Mouse (Mus musculus): ENCODE data around the gene Wdr73.

Gene Wdr73

GRCm38 (mm10) chr7:80894815-80895519 lies 6.1 kb downstream of the Wdr73 start:
- DNase-seq (ENCODE audit: low spot score) = no peak

DNA sequence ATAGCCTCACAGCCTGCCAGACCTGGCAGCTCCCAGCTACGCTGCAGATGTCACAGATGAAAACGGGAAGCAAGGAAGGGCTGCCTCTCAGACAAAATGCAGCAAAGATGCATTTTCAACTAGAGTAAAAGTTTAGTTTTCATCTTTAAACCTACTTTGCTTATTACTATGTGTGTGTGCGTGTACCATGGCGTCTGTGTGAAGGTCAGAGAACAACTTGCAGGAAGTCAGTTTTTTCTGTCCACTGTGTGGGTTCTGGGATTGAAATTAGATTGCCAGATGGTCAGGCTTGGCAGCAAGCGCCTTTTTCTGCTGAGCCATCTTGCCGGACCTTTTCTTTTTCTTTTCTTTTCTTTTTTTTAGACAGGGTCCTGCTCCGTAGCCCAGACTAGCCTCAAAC lies 6.9 kb downstream of the Wdr73 start:
- DNase-seq (ENCODE audit: low spot score) = no peak

DNA sequence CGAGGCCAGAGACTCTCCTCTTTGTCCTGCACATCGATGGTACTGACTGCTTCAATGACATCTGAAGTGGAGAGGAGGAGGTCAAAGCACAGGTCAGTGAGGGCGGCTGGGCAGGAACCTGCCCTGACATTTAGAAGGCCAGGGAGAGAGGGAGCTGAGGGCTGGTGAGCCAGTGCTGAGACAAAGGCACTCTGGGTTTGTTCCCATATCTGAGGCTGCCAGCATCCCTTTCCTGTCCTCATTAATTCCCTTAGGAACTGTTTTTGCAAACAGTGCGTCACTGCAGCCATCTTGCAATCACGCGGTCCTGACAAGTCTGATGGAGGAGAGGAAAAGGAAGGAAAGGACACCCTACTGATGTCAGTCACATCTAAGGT lies 7.3 kb downstream of the Wdr73 start:
- no peak for DNase-seq (ENCODE audit: low spot score)

DNA sequence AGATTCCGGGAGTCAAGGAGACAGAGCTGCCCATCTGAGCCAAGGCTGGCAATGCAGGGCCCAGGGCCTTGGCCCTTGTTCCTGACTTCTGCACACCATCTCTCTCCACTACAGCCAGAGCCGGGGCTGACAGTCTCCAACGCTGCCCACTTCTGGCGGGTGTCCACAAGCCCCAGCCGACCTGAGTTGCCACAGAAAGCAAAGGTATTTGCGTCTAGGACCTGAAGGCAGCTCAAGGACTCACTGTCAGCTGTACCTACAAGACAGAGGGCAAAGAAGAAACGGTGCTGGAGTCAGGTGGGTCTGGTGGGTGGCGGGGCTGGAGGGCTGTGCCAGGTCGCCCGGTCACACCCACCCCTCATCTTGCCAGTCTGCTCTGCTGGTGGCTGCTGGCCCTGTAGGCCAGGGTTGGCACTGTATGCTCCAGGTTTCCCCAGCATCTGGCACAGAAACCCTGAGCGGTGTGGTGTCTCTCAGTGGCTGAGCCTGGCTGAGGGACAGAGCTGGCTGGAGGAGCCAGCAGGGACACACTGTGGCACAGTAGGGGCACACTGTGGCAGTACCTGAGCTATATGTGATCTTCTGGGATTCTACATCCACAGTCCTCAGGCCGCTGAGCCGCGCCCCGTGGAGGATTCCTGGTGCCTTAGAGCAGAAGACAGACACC lies 7.8 kb downstream of the Wdr73 start:
- DNase-seq (ENCODE audit: low spot score) = no peak

GRCm38 (mm10) chr7:80889841-80890241 lies 11.2 kb downstream of the Wdr73 start:
- no peak for DNase-seq (ENCODE audit: low spot score)

DNA sequence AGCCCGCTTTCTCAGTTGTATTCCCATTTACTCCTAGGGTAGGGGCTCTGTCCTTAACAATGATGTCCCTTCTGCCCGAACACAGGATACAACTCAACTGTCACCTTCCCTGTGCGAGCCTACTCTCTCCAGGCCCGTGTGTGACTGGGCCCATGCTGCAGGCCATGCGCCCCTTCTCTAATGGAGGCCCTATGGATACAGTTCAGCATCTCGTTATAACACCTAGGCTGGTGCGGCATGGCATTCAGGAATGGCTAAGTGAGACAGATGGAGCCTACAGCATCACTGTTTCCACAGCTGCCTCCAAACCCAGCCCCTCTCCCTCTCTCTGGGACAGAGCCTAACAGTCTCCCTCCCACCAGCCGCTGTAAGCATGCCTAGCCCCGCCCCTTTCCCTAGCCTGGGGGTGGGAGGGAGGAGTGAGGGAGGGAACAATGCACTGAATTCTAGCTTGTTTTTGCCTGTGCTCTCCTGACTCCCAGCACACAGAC lies 12.0 kb downstream of the Wdr73 start:
- peak; percentile 31 for DNase-seq (ENCODE audit: low spot score)

- no peak for DNase-seq (ENCODE audit: low spot score)
Measured at GRCm38 (mm10) chr7:80888595-80888994, 12.5 kb downstream of the Wdr73 start.

- no peak for DNase-seq (ENCODE audit: low spot score)
Measured at GRCm38 (mm10) chr7:80885666-80886065, 15.4 kb downstream of the Wdr73 start.

DNA sequence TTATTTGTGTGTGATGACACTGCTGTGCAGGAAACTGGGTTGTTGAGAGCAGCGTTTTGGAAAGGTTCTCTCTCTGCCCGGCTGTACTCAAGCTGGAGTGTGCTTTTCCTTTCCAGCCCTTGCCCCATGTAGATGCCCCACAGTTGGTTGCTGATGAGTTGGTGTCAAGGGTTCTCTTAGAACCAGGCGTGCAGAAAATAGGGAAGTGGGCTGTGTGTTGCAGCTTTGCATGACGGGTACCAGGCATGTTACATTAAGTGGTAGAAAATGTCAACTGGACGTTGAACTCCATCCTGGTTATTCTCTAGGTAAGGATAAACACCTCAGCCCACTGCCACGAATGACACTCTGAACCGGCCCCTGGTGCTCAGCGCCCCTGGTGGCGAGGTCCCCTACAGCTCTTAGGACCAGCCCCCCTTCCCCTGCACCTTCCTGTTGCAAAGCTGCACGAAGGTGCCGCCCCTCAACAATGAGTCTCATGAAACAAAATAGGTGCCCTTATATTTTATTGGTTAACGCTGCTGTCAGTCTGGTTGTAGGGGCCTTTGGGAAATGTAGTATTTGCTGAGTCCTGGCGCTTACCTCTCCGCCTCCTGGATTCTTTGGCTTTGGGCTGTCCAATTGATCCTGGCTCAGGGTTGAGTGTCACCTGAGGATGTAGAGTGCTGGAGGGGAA lies 18.1 kb downstream of the Wdr73 start:
- DNase-seq (ENCODE audit: low spot score) = peak; percentile 53

DNA sequence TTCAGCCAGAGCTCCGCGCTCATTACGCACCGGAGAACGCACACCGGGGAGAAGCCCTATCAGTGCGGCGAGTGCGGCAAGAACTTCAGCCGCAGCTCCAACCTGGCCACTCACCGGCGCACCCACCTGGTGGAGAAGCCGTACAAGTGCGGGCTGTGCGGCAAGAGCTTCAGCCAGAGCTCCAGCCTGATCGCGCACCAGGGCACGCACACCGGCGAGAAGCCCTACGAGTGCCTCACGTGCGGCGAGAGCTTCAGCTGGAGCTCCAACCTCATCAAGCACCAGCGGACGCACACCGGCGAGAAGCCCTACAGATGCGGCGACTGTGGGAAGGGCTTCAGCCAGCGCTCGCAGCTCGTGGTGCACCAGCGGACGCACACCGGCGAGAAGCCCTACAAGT lies 25.3 kb downstream of the Wdr73 start:
- no peak for DNase-seq (ENCODE audit: low spot score)

GRCm38 (mm10) chr7:80873631-80874030 lies 27.4 kb downstream of the Wdr73 start:
- no peak for DNase-seq (ENCODE audit: low spot score)

GRCm38 (mm10) chr7:80873038-80873437 lies 28.0 kb downstream of the Wdr73 start:
- DNase-seq (ENCODE audit: low spot score) = no peak

- no peak for DNase-seq (ENCODE audit: low spot score)
Measured at GRCm38 (mm10) chr7:80868686-80869085, 32.4 kb downstream of the Wdr73 start.

DNA sequence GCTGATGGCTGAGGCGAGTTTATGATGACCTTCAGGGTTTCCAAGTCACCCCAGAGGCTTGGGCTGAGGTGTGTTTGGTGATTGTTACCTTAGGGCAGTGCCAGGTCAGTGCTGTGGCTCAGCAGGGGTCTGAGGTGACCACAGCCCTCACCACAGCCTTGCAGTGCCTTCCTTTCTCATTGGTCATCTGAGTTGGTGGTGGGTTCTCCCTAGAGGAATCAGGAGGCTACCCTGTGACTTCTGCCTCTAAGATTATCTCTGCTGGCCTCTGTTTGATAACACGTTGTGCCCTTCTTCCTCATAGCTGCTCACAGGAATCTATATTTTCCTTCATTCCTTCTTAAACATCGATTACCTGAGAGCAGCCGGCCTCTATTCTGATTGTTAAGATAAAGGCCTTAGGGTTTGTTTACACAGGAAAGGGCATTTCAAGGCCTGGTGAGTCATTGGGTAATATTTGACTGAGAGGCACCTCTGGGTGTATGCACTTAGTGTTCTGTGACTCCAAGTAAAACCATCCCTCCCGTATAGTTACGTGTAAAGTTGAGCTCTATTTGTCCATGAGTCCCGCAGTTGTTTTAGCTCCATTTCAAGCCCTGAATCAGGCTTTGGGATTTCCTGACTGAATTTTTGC lies 34.4 kb downstream of the Wdr73 start:
- no peak for DNase-seq (ENCODE audit: low spot score)

- no peak for DNase-seq (ENCODE audit: low spot score)
Measured at GRCm38 (mm10) chr7:80865521-80865920, 35.5 kb downstream of the Wdr73 start.

DNA sequence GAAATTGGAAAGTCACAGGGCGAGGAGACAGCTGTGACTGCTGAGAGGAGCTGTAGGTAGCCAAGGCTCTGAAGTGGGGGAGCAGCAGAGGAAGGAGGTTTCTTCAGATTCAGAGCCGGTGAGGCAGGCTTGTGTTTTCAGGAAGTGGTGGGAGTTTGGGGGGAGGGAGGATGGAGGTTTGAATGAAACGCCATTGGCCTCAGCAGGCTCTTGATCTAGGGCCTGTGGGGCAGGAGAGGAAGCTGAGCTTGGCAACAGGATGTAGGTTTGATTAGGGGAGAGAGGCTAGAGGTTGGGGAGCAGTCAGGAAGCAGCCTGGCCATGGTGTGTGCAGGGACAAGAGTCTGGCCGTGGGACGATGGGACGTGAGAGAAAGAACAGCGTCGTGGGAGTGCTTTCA lies 36.2 kb downstream of the Wdr73 start:
- DNase-seq (ENCODE audit: low spot score) = no peak

DNA sequence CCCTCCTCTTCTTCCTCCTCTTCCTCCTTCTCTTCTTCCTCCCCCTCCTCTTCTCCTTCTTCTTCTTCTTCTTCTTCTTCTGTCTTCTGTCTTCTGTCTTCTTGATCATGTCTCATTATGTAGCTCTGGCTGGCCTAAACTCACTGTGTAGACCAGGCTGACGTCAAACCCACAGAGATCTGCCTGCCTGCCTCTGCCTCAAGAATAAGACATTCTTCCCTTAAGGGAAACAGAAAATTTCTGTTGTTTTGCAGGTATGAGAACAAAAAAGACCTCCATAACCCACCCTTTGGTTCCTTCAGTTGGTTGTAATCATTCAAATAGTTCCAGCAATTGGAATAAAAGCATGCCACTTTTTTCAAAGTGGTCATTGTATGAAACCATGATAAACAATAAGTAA lies 36.9 kb downstream of the Wdr73 start:
- DNase-seq (ENCODE audit: low spot score) = no peak

DNA sequence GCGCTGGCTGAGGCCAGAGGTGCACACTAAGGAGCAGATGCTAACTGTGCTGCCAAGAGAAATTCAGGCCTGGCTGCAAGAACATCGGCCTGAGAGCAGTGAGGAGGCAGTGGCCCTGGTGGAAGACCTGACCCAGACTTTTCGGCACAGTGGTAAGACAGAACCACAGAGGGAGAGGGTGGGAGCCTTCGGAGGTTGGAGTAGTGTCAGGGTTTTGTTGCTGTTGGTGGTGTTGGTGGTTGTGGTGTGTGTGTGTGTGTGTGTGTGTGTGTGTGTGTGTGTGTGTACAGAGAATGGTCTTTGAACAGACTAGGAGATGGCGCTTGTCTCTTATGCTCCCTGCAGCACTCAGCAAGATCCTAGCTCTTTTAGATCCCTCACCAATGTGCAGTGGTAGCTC lies 37.5 kb downstream of the Wdr73 start:
- DNase-seq (ENCODE audit: low spot score) = no peak

DNA sequence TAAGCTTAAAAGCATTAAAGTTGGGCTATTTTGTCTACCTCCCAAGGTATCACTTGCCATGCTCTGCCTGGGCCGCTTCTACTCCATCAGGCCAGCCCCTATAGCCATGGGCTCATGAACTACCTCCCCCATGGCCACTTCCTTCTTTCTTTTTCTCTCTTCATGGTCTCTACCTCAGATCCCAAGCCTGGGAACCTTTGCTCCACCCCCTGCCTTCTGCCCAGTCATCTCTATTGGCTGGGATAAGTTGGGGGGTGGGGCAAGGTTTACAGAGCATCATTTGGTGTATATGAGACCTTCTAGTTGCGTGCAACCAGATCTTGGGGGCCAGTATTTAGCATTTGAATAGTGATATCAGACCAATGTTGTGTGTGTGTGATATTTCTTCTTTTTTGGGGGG lies 38.6 kb downstream of the Wdr73 start:
- DNase-seq (ENCODE audit: low spot score) = no peak

- DNase-seq (ENCODE audit: low spot score) = peak; percentile 89
Measured at GRCm38 (mm10) chr7:80860729-80861274, 40.3 kb downstream of the Wdr73 start, which contains the start of gene Zscan2. Zscan2 (plus strand) TSS chr7:80860920.

DNA sequence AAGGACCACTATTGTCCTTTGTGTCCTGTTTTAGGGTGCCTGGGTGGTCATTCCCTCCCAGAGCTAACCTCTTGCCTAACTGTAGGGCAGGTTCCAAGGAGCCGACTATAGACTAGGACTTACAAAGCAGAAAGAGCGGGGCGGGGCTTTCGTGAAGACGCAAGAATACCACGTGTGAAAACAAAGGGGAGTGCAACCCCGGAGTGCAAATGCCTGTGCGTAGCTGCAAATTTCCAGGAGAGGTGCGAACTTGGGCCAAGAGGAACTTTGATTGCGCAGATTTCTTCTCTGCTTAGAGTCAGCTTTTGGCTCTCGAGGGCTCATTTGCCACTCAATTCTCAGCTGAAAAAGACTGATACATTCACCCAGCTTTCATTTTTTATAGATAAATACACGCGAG lies 40.8 kb downstream of the Wdr73 start:
- DNase-seq (ENCODE audit: low spot score) = peak; percentile 60

- peak; percentile 83 for DNase-seq (ENCODE audit: low spot score)
Measured at GRCm38 (mm10) chr7:80857181-80857580, 43.9 kb downstream of the Wdr73 start.
